Mouse (Mus musculus): ENCODE measurements around the gene Ctcfl.

- TF ChIP-seq POLR2A (IDR thresholded peaks at IDR 0.05; ENCODE audit: borderline replicate concordance, extremely low read depth, insufficient read depth, insufficient read length, poor library complexity, severe bottlenecking) (no peak), CTCF (IDR thresholded peaks at IDR 0.05; ENCODE audit: borderline replicate concordance, extremely low read depth, insufficient read depth, insufficient read length) (no peak)
Observed at GRCm38 (mm10) chr2:173151784-173152284, 32.5 kb upstream of the Ctcfl start.
